Mouse (Mus musculus) v-Abl transformed pro-B cells (cell line): ENCODE measurements around the gene Zfp462.

Source experiments
- in situ Hi-C, 2 experiments: fragments of 400-800 bp; cut with MboI; formaldehyde crosslinking; loops; one replicate each; pipeline ENCODE4 v1.15.1; 2025; ENCODE audit not compliant: unreplicated experiment in 2 of 2

Gene Zfp462

GRCm38 (mm10) chr4:55038139-55038538, 93.3 kb downstream of the Zfp462 start:
- in situ Hi-C loops = no loop called here

DNA sequence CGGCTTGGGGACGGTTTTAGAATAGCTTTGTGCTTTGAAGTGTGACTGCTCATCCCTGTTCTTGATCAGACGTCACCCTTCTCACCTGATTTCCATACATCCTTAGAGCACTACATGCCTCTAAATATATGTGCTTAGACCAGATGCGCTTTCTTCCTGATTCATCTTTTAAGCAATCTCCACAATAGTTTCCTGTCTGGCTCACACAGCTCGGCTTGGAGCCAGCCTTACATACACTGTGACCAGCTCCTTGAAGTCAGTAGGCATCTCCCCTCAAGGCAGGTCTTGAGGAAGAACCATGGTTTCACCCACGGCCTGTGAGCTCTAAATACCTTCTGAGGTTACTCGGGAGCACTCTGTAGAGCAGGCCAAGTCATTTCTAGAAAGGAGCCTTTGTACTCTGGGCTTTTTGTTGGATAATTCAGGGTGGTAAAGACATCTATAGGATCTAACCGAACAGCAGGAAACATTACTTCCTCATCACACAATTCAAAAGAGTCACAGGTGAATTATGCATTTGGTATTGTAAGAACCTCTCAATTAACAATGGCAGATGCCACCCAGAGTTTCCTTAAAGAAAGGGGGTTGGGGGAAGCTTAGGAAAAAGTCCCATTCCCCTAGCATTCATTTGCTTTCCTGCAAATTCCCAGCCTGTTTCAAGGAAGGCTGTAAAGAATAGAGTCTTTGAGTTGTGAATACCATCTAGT, 95.6 kb downstream of the Zfp462 start:
- in situ Hi-C loops = no loop called here

- in situ Hi-C loops = no loop called here
Observed at GRCm38 (mm10) chr4:55041106-55041730, 96.4 kb downstream of the Zfp462 start.

GRCm38 (mm10) chr4:55042573-55042972, 97.7 kb downstream of the Zfp462 start:
- in situ Hi-C loops = no loop called here

GRCm38 (mm10) chr4:55047266-55047665, 102.4 kb downstream of the Zfp462 start:
- in situ Hi-C loops = no loop called here

DNA sequence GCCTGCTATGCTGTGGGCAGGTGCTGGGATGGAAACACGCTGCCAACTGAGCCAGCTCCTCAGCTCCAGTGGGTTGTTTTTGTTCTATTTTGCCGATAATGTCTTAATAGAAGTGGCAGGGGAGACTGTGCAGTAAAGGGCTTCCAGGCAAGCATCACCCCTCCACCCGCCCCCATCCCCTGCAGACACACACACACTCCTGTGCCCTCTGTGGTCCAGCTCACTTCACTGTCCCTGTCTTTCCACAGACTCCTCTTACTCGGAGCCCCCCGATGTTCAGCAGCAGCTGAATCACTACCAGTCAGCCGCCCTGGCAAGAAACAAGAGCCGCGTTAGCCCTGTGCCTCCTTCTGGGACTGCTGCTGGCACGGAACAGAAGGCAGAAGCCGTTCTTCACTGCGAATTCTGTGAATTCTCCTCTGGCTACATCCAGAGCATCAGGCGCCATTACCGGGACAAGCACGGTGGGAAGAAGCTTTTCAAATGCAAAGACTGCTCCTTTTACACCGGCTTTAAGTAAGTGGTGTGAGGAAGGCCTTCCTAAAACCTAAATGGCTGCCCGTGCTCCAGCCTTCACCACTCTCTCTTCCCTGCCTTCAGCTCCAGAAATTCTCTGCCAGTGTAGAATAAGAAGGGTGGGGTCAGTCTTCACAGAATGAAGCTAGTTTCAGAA, 105.2 kb downstream of the Zfp462 start:
- in situ Hi-C loops = no loop called here

GRCm38 (mm10) chr4:55051345-55051744, 106.5 kb downstream of the Zfp462 start:
- in situ Hi-C loops = no loop called here

GRCm38 (mm10) chr4:55052686-55053085, 107.8 kb downstream of the Zfp462 start:
- in situ Hi-C loops = no loop called here

DNA sequence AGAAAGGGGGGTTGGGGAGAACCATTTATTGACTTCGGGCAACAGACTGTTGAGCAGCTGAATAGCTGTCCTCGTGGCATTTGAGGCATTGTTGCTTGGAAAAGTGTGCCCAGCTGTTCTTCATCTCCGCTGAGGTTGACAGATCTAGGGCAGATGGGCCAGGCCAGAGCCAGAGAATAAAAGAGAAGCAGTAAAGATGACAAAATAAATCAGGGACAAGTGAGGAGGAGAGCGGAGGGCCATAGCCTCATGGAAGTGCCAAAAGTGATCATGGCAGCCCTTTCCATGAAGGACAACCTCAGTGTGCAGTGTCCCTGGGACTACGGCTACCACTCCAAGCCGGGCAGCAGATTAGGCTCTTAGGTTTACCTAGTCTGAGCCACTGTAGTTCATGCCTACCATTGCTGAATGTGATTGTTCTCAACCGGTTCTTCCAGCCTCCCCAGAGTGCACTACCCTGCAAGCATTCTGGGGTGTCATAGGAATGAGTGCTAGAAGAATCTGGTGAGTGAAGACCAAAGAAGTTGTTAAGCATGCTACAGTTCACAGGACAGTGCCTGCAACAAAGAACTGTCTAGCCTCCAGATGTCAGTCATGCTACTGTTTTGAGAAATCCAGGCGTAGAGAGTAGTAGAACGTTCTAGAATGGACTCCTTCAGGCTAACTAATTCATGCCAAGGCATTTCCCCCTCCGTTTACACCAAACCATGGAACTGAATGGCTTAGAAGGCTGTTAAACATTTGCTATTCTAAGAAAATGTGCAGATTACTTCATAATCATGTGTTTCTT, 113.0 kb downstream of the Zfp462 start:
- in situ Hi-C loops = no loop called here

GRCm38 (mm10) chr4:55058901-55059300, 114.1 kb downstream of the Zfp462 start:
- in situ Hi-C loops = no loop called here

DNA sequence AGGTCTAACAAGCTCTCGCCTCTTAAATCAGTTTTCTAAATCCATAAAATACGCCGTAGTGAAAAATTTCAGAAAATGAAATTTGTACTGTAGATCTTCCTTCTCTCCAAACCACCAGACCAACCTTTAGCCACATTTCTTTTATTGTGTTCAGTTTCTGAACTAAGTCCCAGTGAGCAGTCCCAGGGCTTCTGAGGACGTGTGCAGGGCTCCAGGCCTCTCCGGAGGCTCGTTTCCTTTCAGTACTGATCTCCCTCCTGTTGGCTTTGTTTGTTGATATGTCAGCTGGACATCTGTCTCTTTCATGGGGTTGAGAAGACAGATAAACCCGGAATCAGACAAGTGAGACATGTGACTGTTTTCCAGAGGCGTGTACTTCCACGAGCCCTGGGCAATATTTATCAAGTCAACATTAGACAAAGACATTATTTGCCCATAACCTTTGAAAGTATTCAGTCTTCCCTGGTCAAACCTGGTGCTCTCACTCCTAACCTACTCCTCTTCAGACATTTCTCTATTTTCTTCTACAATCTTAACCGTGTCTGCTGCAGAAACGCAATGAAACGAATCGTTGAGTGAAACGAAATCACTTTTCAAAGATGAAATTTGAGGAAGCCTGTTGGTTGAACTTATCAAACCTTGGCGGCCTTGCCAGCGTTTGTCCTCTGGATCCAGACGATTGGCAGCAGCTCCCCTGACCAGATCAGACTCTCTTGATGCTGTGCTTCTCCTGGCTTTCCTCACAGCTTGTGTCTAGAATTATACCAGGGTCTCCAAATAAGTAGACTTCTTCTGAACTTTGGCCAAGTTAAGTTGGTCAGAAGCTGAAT, 121.7 kb downstream of the Zfp462 start:
- in situ Hi-C loops = no loop called here

DNA sequence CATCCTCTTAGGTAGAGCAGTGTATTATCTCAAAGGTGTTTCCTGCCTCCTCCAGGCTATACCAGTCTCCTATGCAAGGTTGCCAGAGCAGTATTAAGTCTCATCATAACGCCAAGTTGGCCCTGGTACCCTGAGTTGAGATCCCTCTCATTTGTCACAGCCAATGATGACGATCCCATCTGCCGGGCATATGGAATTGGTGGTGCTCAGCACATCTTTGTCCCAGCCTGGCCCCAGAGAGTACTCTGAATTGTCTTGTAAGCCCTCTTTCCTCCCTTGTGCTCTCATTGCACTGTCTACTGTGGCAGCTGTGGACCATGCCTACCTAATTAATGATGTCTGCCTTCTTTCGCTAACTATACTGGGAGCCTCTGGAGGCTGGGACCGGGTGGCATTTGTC, 126.7 kb downstream of the Zfp462 start:
- in situ Hi-C loops = no loop called here

DNA sequence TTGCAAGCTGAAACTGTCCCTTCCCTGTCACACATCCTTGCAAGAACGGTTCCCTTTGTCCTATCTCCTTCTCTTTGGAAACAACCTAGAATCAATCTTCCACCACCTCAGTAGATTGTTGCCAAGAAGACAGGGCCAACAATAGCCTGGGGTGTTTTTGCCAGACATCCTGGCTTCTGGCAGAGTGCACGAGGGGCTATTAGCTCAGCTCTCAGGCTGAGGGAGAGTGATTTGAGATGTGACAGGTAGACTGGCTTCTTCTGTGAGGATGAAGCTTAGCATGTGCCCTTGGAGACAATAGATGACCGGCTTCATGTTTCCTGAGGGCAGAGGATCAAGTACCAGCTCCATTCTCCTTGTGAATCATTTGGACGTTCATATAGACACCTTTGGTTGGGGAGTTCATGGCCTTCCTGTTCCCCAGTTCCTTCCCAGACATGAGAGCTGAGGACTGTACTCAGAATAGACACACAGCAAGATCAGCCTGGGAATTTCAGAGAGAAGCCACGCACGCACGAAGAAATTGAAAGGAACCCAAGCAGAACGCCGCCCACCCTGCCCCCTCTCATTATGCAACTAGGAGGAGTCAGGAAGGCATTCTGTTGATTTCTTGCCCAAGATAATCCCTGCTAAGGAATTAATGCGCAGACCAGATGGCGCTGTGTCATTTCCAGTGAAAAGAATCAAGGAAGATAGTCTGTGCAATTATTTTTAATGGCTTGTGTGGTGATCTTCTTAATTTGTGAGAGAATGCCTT, 132.5 kb downstream of the Zfp462 start:
- in situ Hi-C loops = no loop called here

DNA sequence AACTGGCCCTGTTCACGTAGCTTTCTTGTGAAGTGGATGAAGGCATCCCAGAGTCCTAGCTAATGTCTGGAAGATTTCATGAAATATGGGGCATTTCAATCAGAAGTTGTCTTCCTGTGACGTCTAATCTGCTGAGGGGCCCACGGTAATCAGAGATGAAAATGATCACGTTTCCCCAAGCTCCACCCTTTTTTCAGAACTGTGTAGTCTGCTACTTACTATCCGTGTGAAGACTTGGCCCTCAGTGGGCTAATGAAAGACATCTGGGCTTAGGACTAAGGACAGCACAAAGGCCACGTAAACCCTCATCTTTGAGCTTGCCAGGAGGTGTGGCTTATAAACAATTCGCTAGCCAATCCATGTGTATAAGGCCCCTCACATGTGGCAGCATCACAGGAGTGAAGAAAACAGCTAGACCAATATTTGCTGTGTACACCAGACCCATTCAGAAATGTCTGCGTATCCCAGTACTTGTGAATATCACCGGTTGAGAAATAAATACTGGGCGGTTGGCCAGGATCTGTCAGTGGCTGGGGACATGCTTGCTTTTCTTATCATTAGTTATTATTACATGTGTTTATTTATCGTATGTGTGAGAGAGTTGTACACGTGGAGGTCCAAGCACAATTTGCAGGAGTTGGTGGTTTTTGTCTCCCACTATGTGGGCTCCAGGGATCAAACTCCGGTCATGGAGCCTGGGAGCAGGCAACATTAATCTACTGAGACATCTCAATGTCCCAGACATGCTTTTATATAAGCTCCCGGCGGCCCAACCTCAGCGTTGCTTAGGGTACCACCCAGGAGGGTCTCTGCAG, 133.3 kb downstream of the Zfp462 start:
- in situ Hi-C loops = no loop called here

- in situ Hi-C loops = no loop called here
Observed at GRCm38 (mm10) chr4:55079056-55079455, 134.2 kb downstream of the Zfp462 start.

GRCm38 (mm10) chr4:55084080-55084688, 139.3 kb downstream of the Zfp462 start:
- in situ Hi-C loops = no loop called here

DNA sequence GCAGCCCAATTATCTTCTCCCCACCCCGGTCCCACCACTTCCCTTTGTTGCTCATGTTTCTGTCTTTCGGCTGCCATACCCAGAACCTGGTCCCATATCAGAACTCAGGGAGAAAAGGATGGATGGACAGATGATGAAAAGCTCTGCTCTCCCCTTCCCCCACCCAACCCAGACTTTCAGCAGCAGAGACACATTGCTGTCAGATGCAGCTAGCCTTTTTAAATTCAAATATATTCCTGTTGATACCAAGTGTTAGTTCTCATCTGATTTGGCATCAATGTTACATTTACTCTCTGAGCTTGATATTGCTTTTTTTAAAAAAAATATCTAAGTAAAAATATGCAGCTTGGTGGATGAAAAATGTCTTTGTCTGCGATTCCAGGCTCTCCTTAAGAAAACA, 143.3 kb downstream of the Zfp462 start:
- in situ Hi-C loops = no loop called here

DNA sequence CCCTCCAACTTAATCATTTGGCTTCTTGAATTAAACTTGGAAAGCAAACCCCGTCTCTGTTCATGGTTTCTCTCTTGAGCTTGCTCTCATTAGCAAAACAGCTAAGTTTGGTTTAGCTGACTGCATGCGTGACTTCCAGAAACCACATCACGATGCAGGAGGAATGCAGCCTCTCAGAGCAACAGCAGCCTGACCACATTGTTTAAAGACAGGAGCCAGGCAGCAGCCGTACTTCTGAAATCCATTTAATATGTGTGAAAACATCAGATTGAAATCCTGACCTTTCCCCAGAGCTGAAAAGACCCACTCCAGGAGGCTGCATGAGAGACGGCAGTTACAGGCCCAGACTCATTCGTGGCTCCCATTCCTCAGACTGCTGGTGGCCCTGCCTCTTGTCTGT, 144.1 kb downstream of the Zfp462 start:
- in situ Hi-C loops = no loop called here
